ENCODE assay signal across 7 mouse cellular contexts in the genomic region with DNA sequence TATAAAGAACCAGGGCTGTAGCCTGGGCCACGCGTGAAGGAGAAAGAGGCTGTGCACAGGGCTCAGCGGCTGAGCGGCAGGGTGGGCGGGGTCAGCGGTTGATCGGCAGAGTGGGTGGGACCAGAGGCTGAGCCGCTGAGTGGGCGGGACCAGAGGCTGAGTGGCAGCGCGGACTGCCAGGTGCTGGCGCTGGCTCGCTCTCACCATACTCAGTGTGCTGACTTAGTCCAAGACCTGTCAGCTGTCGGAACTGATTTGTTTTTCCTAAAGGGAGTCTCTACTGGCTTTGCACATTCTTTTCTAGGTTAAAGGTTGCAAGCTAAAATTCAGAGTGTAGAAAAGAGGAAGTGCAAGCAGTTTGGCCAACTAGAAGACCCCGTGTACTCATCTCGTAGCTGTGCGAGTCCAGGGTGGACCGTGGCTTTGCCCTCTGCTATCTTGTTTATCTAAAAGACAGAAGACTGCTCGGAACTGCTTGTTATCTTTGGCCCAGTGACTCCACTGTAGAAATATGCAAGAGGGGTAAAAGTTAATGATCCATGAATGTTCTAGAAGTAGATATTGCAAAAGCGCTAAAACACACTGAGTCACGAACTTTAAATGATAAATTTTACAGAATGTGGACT. TPM values are rescaled to one million over a fixed set of nuclear protein-coding genes. Genes with fewer than 3 reads are reported as not detected.
A peak's percentile ranks its signal among the peaks of the same experiment; 100 is the strongest.
DNase-seq lines count a peak whose midpoint lies in the region; ATAC-seq and TF ChIP-seq lines count a peak whose summit lies in the region.

No protein-coding gene starts in this region.

- H3K27ac ChIP-seq in embryonic facial prominence, embryonic 10.5 days (replicated peaks), result peak overlapping the region; percentile 8; the same call in 1 of the 2 replicates
- H3K27ac ChIP-seq in intestine, postnatal 0 days (ENCODE audit: low read depth, low read length), result peak overlapping the region; percentile 62
- no peak overlapping the region for H3K27ac ChIP-seq in limb, embryonic 12.5 days
- peak overlapping the region; percentile 67 for H3K27ac ChIP-seq in midbrain, embryonic 14.5 days (replicated peaks; ENCODE audit: low read depth, low read length)

- 10% methylated on average over 21 of the region's 21 CpGs for WGBS in embryonic facial prominence, embryonic 10.5 days
- WGBS in intestine, postnatal 0 days, result 2% methylated on average over 21 of the region's 21 CpGs
- 12% methylated on average over 21 of the region's 21 CpGs for WGBS in limb, embryonic 12.5 days
- 11% methylated on average over 21 of the region's 21 CpGs for WGBS in midbrain, embryonic 14.5 days

- H3K4me2 ChIP-seq in intestine, postnatal 0 days (replicated peaks; ENCODE audit: low read depth), result peak overlapping the region; percentile 61
- H3K4me2 ChIP-seq in limb, embryonic 12.5 days, result peak overlapping the region; percentile 57
- peak overlapping the region; percentile 54 for H3K4me2 ChIP-seq in midbrain, embryonic 14.5 days (ENCODE audit: low read length)

- H3K36me3 ChIP-seq in embryonic facial prominence, embryonic 10.5 days (replicated peaks), result no peaks in the 10 kb centered on the region
- H3K36me3 ChIP-seq in intestine, postnatal 0 days (ENCODE audit: control insufficient read depth, insufficient read depth), result peaks cover 17% of the 10 kb centered on the region
- no peaks in the 10 kb centered on the region for H3K36me3 ChIP-seq in limb, embryonic 12.5 days
- H3K36me3 ChIP-seq in midbrain, embryonic 14.5 days (ENCODE audit: control insufficient read depth, insufficient read depth, low read length), result no peaks in the 10 kb centered on the region

- 0 out of 2 replicates have a peak overlapping the region, but pooled peaks have one; percentile 0 for H3K9ac ChIP-seq in intestine, postnatal 0 days (ENCODE audit: low read depth, low read length)
- no peak overlapping the region; the same call in 1 of the 2 replicates for H3K9ac ChIP-seq in limb, embryonic 12.5 days (replicated peaks)
- H3K9ac ChIP-seq in midbrain, embryonic 14.5 days (replicated peaks; ENCODE audit: low read length), result peak overlapping the region; percentile 39

- peaks cover 35% of the 10 kb centered on the region for H3K4me1 ChIP-seq in embryonic facial prominence, embryonic 10.5 days
- H3K4me1 ChIP-seq in intestine, postnatal 0 days (replicated peaks; ENCODE audit: control insufficient read depth, insufficient read depth, low read length), result peaks cover 25% of the 10 kb centered on the region; the same call in 1 of the 2 replicates
- H3K4me1 ChIP-seq in limb, embryonic 12.5 days (replicated peaks), result peaks cover 37% of the 10 kb centered on the region
- peaks cover 23% of the 10 kb centered on the region for H3K4me1 ChIP-seq in midbrain, embryonic 14.5 days (ENCODE audit: control insufficient read depth, insufficient read depth, low read length)

- peak; percentile 95 for DNase-seq in adrenal gland, postnatal 14 days
- DNase-seq in embryonic facial prominence, embryonic 10.5 days (ENCODE audit: low spot score), result peak; percentile 88
- DNase-seq in gastrocnemius, postnatal 4 days (ENCODE audit: low spot score in 2 of 2), result peak; percentile 74 to 89
- peak; percentile 94 for DNase-seq in midbrain, embryonic 14.5 days
- peak; percentile 82 to 91 for DNase-seq in spleen, adult 18-20 months

- peaks cover 47% of the 10 kb centered on the region for H3K27me3 ChIP-seq in embryonic facial prominence, embryonic 10.5 days (replicated peaks; ENCODE audit: low read depth, poor library complexity, severe bottlenecking)
- no peaks in the 10 kb centered on the region for H3K27me3 ChIP-seq in intestine, postnatal 0 days (replicated peaks; ENCODE audit: control insufficient read depth, insufficient read depth, low read length)
- 0 out of 2 replicates have a peak, but pooled peaks cover 4% of the 10 kb centered on the region for H3K27me3 ChIP-seq in limb, embryonic 12.5 days
- no peaks in the 10 kb centered on the region for H3K27me3 ChIP-seq in midbrain, embryonic 14.5 days (ENCODE audit: control insufficient read depth, insufficient read depth, low read length)

- peak; percentile 91 for ATAC-seq in intestine, postnatal 0 days
- ATAC-seq in limb, embryonic 12.5 days (ENCODE audit: insufficient number of reproducible peaks, insufficient read depth, low FRiP score, low TSS enrichment, low read depth), result peak; percentile 83
- peak; percentile 91 for ATAC-seq in midbrain, embryonic 14.5 days (ENCODE audit: low FRiP score, low TSS enrichment)

- peak overlapping the region; percentile 46 for H3K4me3 ChIP-seq in embryonic facial prominence, embryonic 10.5 days
- H3K4me3 ChIP-seq in intestine, postnatal 0 days (ENCODE audit: low read depth, low read length), result no peak overlapping the region
- peak overlapping the region; percentile 25 for H3K4me3 ChIP-seq in limb, embryonic 12.5 days (replicated peaks)
- peak overlapping the region; percentile 23 for H3K4me3 ChIP-seq in midbrain, embryonic 14.5 days (replicated peaks; ENCODE audit: low read depth, low read length)

- H3K9me3 ChIP-seq in embryonic facial prominence, embryonic 10.5 days, result no peaks in the 10 kb centered on the region
- H3K9me3 ChIP-seq in intestine, postnatal 0 days (ENCODE audit: control insufficient read depth), result no peaks in the 10 kb centered on the region
- no peaks in the 10 kb centered on the region for H3K9me3 ChIP-seq in limb, embryonic 12.5 days
- H3K9me3 ChIP-seq in midbrain, embryonic 14.5 days (ENCODE audit: control insufficient read depth, low read length), result no peaks in the 10 kb centered on the region

- no peak for TF ChIP-seq CTCF in intestine, postnatal 0 days (IDR thresholded peaks at IDR 0.05; ENCODE audit: low read depth)

RNA-seq across cellular contexts. Expression of gene H6pd, which starts 19.8 kb away (rescaled TPM):
- total RNA-seq in adrenal gland, postnatal 14 days (2021), result 115 and 132 TPM in 2 replicates
- 4.9 and 5.3 TPM in 2 replicates for polyA plus RNA-seq in embryonic facial prominence, embryonic 10.5 days (2016; fragmentation: Nextera tagmentation; extraction: Ambion mirVana)
- 10 to 100 TPM; 66.0 to 71.0 TPM for total RNA-seq in gastrocnemius, postnatal 4 days (2021)
- 33.1 and 37.5 TPM in 2 replicates for polyA plus RNA-seq in intestine, postnatal 0 days (2015; fragmentation: Nextera tagmentation; extraction: Ambion mirVana)
- polyA plus RNA-seq in limb, embryonic 12.5 days (2016; fragmentation: Nextera tagmentation; extraction: Ambion mirVana), result 7.0 and 10.0 TPM in 2 replicates
- 1.5 and 1.7 TPM in 2 replicates for polyA plus RNA-seq in midbrain, embryonic 14.5 days (2014; fragmentation: Nextera tagmentation; extraction: Ambion mirVana)

RNA-seq across cellular contexts. Expression of gene Spsb1, which starts 34.2 kb away (rescaled TPM):
- 24.7 and 29.6 TPM in 2 replicates for total RNA-seq in adrenal gland, postnatal 14 days (2021)
- 16.7 and 21.4 TPM in 2 replicates for polyA plus RNA-seq in embryonic facial prominence, embryonic 10.5 days (2016; fragmentation: Nextera tagmentation; extraction: Ambion mirVana)
- total RNA-seq in gastrocnemius, postnatal 4 days (2021), result 10 to 100 TPM; 22.5 to 28.0 TPM
- 26.4 and 26.5 TPM in 2 replicates for polyA plus RNA-seq in intestine, postnatal 0 days (2015; fragmentation: Nextera tagmentation; extraction: Ambion mirVana)
- polyA plus RNA-seq in limb, embryonic 12.5 days (2016; fragmentation: Nextera tagmentation; extraction: Ambion mirVana), result 17.7 and 19.1 TPM in 2 replicates
- 3.3 and 4.2 TPM in 2 replicates for polyA plus RNA-seq in midbrain, embryonic 14.5 days (2014; fragmentation: Nextera tagmentation; extraction: Ambion mirVana)
